Mouse (Mus musculus) kidney, embryonic 14.5 days (tissue): Measurements from ENCODE around the gene Plekhg5. TPM values are rescaled to one million over a fixed set of nuclear protein-coding genes. Genes with fewer than 3 reads are reported as not detected.
"Not testable (repeated sequence)": the region's sequence is repeated elsewhere in the genome, so short reads cannot be mapped to it uniquely, and the experiment has no call there.

Experiments used
- ATAC-seq: fragments of 200-750 bp; cut with Nextera tagmentation; 2 replicates; pipeline ENCODE4 v1.8.0; 2017; ENCODE audit warnings: moderate number of reproducible peaks, mild to moderate bottlenecking, moderate TSS enrichment, moderate library complexity; ENCODE audit not compliant: low FRiP score, low TSS enrichment
- H3K27ac ChIP-seq: fragments of 300-500 bp; sonication (generic); 2 replicates; pipeline ENCODE4 v1.5.1; 2014; ENCODE audit warnings: low read depth, mild to moderate bottlenecking, low read length, moderate library complexity, mixed read lengths
- H3K27me3 ChIP-seq: fragments of 300-500 bp; sonication (generic); 2 replicates; pipeline ENCODE4 v1.6.1; 2014; ENCODE audit warnings: mild to moderate bottlenecking, low read length; ENCODE audit not compliant: control insufficient read depth, insufficient read depth
- H3K36me3 ChIP-seq: fragments of 300-500 bp; sonication (generic); 2 replicates; pipeline ENCODE4 v1.6.1; 2014; ENCODE audit warnings: low read length, mixed read lengths; ENCODE audit not compliant: control insufficient read depth, insufficient read depth
- H3K4me1 ChIP-seq: fragments of 300-500 bp; sonication (generic); 2 replicates; pipeline ENCODE4 v1.6.1; 2014; ENCODE audit warnings: low read length, mixed read lengths; ENCODE audit not compliant: control insufficient read depth, insufficient read depth
- H3K4me2 ChIP-seq: fragments of 300-500 bp; sonication (generic); replicated peaks from 2 replicates; pipeline ENCODE4 v1.6.1; 2014; ENCODE audit warnings: low read depth, mild to moderate bottlenecking, low read length
- H3K4me3 ChIP-seq: fragments of 300-500 bp; sonication (generic); 2 replicates; pipeline ENCODE4 v1.5.1; 2014; ENCODE audit warnings: mild to moderate bottlenecking, low read length
- H3K9ac ChIP-seq: fragments of 300-500 bp; sonication (generic); 2 replicates; pipeline ENCODE4 v1.6.1; 2014; ENCODE audit warnings: low read depth, mild to moderate bottlenecking, low read length, moderate library complexity
- H3K9me3 ChIP-seq: fragments of 300-500 bp; sonication (generic); 2 replicates; pipeline ENCODE4 v1.6.1; 2016; ENCODE audit warnings: low read length; ENCODE audit not compliant: control insufficient read depth
- WGBS: fragments of 180-500 bp; shearing (Covaris S2); extraction: QIAGEN DNeasy Blood & Tissue Kit; methylation state at CpG from one replicate; pipeline ENCODE4 v1.1.7; 2014; 5-methylcytosine and 5-hydroxymethylcytosine counted together
- polyA plus RNA-seq: library from polyadenylated mRNA; unstranded; fragments of >200 nt; fragmentation: Nextera tagmentation; extraction: Ambion mirVana; gene quantifications from 2 replicates; pipeline ENCODE4 v1.2.1, GENCODE M21; 2014

Plekhg5 gene
- polyA plus RNA-seq, 1 experiment from 2014 or later = 16.1 TPM

DNA sequence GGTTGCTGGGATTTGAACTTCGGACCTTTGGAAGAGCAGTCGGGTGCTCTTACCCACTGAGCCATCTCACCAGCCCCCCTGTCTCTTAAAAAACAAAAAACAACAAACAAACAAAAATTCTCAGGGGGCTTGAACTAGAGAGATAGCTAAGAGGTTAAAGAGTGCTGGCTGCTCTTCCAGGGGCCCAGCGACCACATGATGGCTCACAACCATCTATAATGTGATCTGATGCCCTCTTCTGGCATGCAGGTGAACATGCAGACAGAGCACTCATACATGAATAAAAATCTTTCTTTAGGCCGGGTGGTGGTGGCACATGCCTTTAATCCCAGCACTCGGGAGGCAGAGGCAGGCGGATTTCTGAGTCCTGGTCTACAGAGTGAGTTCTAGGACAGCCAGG lies 35.8 kb upstream of the Plekhg5 start:
- not testable (repeated sequence) for H3K36me3 ChIP-seq, H3K4me2 ChIP-seq, H3K9me3 ChIP-seq, H3K9ac ChIP-seq, H3K27ac ChIP-seq, H3K4me3 ChIP-seq, H3K27me3 ChIP-seq, ATAC-seq
- 87% methylated on average over 6 of the region's 6 CpGs for WGBS
- H3K4me1 ChIP-seq = peaks cover 12% of the 10 kb centered on the region

DNA sequence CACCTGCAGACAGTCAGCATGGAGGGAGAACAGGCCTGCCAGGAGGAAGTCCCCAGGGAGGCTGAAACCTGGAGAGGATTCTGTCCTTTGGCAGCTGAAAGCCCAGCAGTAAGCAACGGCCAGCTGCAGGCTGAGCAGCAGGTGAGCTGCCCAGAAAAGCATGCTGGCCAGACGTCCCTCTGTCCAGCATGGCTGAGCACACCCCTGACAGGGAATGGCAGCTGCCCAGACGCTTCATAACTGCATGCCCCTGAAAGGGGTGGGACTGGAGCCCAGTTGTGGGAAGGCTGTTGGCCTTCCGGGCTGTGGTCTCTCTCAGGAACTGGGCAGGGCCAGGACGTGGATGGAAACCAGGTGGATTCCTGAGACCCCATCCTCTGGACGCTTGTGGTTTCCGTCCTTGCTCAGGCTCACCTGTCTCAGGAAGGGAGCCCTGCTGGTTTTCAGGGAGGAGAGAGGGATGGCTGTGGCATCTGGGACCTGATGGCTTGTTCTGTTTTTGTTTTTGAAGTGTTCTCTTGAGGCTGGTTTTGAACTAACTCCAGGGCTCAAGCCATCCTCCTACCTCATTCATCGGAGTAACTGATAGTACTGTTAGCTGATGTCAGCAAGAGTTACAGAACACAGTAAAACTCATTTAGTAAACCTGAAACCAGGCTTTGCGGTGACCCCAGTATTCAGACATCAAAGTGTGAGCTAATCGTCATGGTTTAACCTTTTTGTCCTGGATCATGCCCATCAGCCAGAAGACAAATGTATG lies 33.9 kb upstream of the Plekhg5 start, which contains the start of gene Tas1r1:
Gene Tas1r1 (minus strand): TSS at position 344 of the 760 bp plus-strand sequence.
- H3K36me3 ChIP-seq = peaks cover 24% of the 10 kb centered on the region
- H3K4me2 ChIP-seq = peak within 1 kb of the TSS; percentile 92
- peaks cover 14% of the 10 kb centered on the region for H3K4me1 ChIP-seq
- peak within 1 kb of the TSS; percentile 100 for H3K4me3 ChIP-seq
- H3K9me3 ChIP-seq = no peaks in the 10 kb centered on the region
- H3K27me3 ChIP-seq = no peaks in the 10 kb centered on the region
- 45% methylated on average over 10 of the region's 10 CpGs for WGBS
- H3K9ac ChIP-seq = peak within 1 kb of the TSS; percentile 93
- peak; percentile 43; the same call in 1 of the 2 replicates for ATAC-seq
- H3K27ac ChIP-seq = no peak within 1 kb of the TSS

DNA sequence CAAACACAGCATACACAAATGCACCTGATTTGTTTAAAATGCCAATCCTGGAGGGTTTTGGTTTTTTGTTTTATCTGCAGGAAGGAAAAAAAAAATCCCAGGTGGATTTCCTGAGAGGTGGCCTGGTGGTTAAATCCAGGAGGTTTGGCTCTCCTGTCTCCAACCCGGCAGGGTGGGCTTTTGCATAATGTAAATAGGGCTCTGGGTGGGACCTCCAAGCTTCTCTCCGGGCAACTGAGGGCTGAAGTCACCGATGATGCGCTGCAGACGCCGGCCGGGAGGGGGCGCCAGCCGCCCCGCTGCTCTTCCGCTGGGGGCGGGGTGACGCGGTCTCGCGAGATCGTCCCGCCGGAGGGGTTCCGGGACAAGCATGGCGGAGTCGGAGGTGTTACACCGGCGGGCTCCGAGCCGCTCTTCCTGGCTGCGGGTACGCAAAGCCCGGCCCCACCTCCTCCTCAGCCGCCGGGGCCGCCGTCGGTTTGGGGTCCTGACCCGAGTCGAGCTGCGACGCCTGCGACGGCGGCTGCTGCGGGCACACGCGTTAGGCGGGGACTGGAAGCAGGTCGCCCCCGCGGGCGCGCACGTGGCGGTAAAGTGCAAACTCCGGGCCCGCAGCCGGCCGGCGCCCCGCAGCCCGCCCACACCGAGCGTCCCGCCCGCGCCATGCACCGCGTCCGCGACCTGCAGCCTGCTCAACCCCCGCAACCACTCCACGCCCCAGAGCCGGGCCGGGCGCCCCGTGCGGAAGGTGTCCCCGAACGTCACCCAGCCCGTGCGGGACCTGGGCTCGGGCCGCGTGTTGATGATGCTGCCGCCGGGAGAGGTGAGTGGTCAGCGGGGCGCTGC lies 33.1 kb upstream of the Plekhg5 start, which contains the start of gene Nol9:
Gene Nol9 (plus strand): TSS at position 337 of the 846 bp plus-strand sequence.
- H3K27me3 ChIP-seq = no peaks in the 10 kb centered on the region
- no peaks in the 10 kb centered on the region for H3K9me3 ChIP-seq
- WGBS = under 1% methylated on average over 76 of the region's 86 CpGs
- H3K9ac ChIP-seq = peak within 1 kb of the TSS; percentile 93
- peak within 1 kb of the TSS; percentile 100 for H3K4me3 ChIP-seq
- no peak within 1 kb of the TSS for H3K27ac ChIP-seq
- H3K4me2 ChIP-seq = peak within 1 kb of the TSS; percentile 92
- H3K4me1 ChIP-seq = peaks cover 14% of the 10 kb centered on the region
- peaks cover 32% of the 10 kb centered on the region for H3K36me3 ChIP-seq
- peak; percentile 90 for ATAC-seq

DNA sequence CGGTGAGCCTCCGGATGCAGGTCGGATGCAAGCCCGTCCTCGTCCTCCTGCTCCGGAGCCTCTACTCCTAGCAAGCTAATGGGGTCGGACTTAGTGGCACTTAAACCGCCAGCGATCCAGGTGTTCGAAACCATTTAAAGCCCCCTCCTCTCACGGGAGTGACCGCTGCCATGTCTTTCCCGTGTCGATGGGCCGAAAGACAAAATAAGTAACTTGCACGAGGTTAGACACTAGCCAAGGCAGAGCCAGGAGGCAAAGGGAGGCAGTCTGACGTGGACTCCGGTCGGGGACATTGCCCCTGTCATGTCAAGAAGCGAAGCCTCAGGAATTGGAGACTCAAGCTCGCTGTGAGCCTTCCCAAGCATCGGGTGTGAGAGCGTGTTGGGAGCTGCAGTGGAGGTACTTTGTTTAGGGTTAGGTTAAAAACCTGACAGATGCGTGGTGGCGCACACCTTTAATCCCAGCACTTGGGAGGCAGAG lies 32.4 kb upstream of the Plekhg5 start:
- peaks cover 39% of the 10 kb centered on the region for H3K36me3 ChIP-seq
- no peaks in the 10 kb centered on the region for H3K27me3 ChIP-seq
- H3K4me1 ChIP-seq = peaks cover 14% of the 10 kb centered on the region
- 4% methylated on average over 25 of the region's 25 CpGs for WGBS
- ATAC-seq = no peak
- peak overlapping the region; percentile 100 for H3K4me3 ChIP-seq
- peak overlapping the region; percentile 93 for H3K9ac ChIP-seq
- no peaks in the 10 kb centered on the region for H3K9me3 ChIP-seq
- H3K27ac ChIP-seq = no peak overlapping the region
- peak overlapping the region; percentile 92 for H3K4me2 ChIP-seq

DNA sequence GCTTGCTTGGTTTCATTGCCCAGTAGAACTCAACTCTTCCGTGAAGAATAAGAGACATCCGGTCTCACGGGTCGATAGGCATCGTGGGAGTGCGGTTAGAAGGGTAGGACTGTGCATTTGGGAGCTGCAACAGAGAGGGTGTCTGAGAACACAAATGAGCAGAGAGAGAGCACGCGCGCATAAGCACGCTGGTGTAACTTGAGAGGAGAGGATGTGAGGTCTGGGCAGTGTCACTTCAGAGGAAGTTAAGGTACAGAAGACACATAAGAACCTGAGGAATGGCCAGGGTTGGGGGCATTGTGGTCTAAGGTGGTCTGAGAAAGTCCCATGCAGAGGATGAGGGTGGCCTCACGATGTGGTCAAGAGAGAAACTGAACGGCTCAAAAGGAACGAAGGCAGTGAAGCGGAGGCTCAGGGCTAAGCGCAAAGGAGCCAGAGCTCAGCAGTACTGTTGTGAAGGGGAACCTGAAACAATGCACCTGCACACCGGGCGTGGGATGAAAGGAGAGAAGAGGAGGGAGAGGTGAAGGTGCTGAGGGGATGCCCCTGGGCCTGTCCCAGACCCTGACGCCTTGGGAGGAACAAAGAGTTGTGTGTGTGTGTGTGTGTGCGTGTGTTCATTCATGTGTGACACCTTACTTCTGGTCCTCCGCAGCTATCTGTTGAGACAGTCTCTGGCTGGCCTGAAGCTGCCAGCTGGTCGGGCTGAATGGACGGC lies 30.2 kb upstream of the Plekhg5 start:
- Histone ChIP-seq H3K4me3 (no peak overlapping the region), H3K36me3 (peaks cover 58% of the 10 kb centered on the region), H3K4me2 (no peak overlapping the region; the same call in 1 of the 2 replicates), H3K9ac (no peak overlapping the region), H3K4me1 (peaks cover 14% of the 10 kb centered on the region), H3K9me3 (no peaks in the 10 kb centered on the region), H3K27ac (0 out of 2 replicates have a peak overlapping the region, but pooled peaks have one; percentile 7), H3K27me3 (no peaks in the 10 kb centered on the region)
- 70% methylated on average over 22 of the region's 22 CpGs for WGBS
- ATAC-seq = no peak

DNA sequence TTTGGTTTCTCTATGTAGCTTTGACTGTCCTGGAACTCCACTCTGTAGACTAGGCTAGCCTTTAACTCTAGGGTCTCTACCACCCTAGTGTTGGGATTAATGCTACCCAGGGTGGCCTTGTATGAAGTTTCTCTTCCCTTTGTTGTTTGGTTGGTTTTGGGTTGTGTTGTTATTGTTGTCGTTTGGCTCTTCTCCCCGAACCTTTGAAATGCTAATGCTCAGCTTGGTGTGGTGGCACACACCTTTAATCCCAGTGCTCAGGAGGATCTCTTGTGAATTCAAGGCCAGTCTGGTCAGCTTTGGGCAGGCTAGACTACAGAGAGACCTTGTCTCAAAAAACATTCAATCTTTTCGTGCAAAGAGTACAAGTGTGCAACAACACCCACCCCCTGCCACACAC lies 29.1 kb upstream of the Plekhg5 start:
- Histone ChIP-seq H3K27me3 (no peaks in the 10 kb centered on the region), H3K9me3 (no peaks in the 10 kb centered on the region), H3K9ac (no peak overlapping the region), H3K4me2 (no peak overlapping the region), H3K4me3 (no peak overlapping the region), H3K27ac (no peak overlapping the region), H3K4me1 (peaks cover 14% of the 10 kb centered on the region), H3K36me3 (peaks cover 69% of the 10 kb centered on the region)
- ATAC-seq = no peak
- WGBS = 82% methylated on average over 3 of the region's 3 CpGs

DNA sequence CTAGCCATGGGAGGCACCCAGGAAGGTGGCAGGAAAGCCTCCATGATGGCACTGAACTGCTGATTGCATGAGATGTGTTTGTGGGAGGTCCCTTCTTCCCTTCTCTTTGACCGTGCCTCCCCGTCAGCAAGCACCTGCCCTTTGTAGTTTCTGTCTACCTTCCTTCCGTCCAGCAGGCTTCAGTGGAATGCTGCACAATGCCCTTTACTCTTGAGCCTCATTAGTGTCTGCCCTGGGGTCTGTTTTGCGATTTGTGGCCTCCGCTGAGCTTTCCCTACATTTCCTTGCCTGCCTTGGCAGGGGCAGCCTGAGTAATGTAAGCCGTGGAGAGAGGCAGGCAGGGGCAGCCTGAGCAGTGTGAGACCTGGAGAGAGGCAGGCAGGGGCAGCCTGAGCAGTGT lies 27.7 kb upstream of the Plekhg5 start:
- no peak overlapping the region for H3K4me3 ChIP-seq
- ATAC-seq = no peak
- H3K9ac ChIP-seq = no peak overlapping the region
- peaks cover 14% of the 10 kb centered on the region for H3K4me1 ChIP-seq
- peaks cover 80% of the 10 kb centered on the region for H3K36me3 ChIP-seq
- no peak overlapping the region for H3K27ac ChIP-seq
- H3K9me3 ChIP-seq = no peaks in the 10 kb centered on the region
- no peaks in the 10 kb centered on the region for H3K27me3 ChIP-seq
- WGBS = 61% methylated on average over 6 of the region's 6 CpGs
- H3K4me2 ChIP-seq = no peak overlapping the region

DNA sequence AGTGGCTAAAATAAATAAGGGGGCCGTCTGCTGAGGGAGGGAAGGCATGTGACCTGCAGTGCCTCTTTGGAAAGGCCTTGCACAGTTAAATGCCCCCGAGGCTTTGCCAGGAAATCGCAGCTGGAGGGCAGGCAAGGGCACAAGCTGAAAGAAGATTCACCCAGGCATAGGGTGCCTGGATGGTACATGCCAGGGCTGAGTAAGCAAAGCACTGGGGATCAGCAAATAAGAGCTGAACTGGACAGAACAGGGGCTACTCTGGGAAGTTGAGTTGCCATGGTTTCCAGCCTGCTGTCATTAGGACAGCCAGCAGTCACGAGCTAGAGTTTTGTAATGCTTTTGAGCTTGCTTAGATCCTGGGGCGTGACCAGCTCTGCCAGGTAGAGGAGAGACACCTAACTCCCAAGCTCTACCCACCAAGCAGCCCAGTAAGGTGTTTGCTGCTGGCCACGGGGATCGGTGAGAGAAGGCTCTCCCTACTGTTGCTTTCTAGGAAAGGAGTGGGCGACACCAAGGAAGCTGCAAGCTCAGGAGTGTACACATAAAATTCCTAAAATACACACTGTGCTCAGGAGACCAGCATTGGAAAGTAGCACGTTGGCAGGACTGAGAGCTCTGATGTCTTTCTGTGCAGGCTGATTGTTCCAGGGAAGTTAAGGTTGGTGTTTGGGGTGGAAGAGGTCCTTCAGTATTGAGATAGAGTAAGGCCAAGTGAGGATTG lies 9.7 kb upstream of the Plekhg5 start:
- H3K4me1 ChIP-seq = no peaks in the 10 kb centered on the region
- no peak overlapping the region for H3K27ac ChIP-seq
- H3K4me3 ChIP-seq = no peak overlapping the region
- H3K4me2 ChIP-seq = no peak overlapping the region
- no peak for ATAC-seq
- no peaks in the 10 kb centered on the region for H3K9me3 ChIP-seq
- H3K9ac ChIP-seq = no peak overlapping the region
- H3K36me3 ChIP-seq = peaks cover 35% of the 10 kb centered on the region
- WGBS = 67% methylated on average over 9 of the region's 9 CpGs
- H3K27me3 ChIP-seq = no peaks in the 10 kb centered on the region
